Mouse (Mus musculus) olfactory bulb, adult 2 months (tissue): ENCODE results near the gene Cd82.

Experiments used
- CTCF ChIP-seq: fragments of 200-500 bp; IDR thresholded peaks from 2 replicates; pipeline ENCODE4 v1.5.1; 2012; ENCODE audit warnings: low read depth, mild to moderate bottlenecking, low read length, moderate library complexity; ENCODE audit not compliant: insufficient read depth
- POLR2A ChIP-seq: fragments of 200-500 bp; IDR thresholded peaks from 2 replicates; pipeline ENCODE4 v1.6.1; 2012; ENCODE audit warnings: mild to moderate bottlenecking, low read depth, low read length, moderate library complexity; ENCODE audit not compliant: insufficient read depth

- peak; percentile 93 for TF ChIP-seq CTCF
- TF ChIP-seq POLR2A: no peak
Measured at GRCm38 (mm10) chr2:93477519-93477918, 14.6 kb upstream of the Cd82 start.
